ENCODE assay signal across 8 mouse cellular contexts in the genomic region with DNA sequence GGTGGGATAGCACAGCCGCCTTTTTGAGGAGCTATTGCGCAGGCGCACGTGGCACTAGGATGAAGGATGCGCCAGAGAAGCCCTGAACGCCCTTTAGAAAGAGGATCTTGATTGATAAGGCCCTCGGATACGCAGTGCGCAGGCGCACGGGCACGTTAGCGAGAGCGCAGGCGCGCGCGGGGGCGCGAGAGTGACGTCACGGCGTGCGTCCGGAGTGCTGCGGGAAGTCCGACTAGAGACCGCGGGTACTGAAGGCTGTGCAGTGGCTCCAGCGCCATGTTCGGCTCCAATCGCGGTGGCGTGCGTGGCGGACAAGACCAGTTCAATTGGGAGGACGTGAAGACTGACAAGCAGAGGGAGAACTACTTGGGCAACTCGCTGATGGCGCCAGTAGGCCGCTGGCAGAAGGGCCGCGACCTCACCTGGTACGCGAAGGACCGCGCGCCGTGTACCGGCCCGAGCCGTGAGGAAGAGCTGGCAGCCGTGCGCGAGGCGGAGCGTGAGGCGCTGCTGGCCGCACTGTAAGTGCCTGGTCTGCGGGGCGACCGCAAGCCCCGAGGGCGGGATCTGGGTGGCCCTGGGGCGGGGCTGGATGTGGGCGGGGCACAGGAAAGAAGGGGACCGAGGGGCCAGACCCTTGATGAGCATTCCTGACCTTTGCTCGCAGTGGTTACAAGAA. TPM values are rescaled to one million over a fixed set of nuclear protein-coding genes. Genes with fewer than 3 reads are reported as not detected.
A peak's percentile ranks its signal among the peaks of the same experiment; 100 is the strongest.
DNase-seq lines count a peak whose midpoint lies in the region; ATAC-seq and TF ChIP-seq lines count a peak whose summit lies in the region.

A gene (plus strand): TSS at position 169 of the 679 bp plus-strand sequence.

- peak within 1 kb of the TSS; percentile 80 for H3K4me3 ChIP-seq in C2C12 (ENCODE audit: insufficient read depth, poor library complexity, severe bottlenecking)
- peak within 1 kb of the TSS; percentile 90 for H3K4me3 ChIP-seq in heart, embryonic 10.5 days
- H3K4me3 ChIP-seq in kidney, embryonic 15.5 days (replicated peaks) = peak within 1 kb of the TSS; percentile 88
- peak within 1 kb of the TSS; percentile 78 for H3K4me3 ChIP-seq in limb, embryonic 15.5 days
- peak within 1 kb of the TSS; percentile 92 for H3K4me3 ChIP-seq in midbrain, postnatal 0 days (ENCODE audit: low read depth, low read length)

- peaks cover 13% of the 10 kb centered on the region for H3K79me3 ChIP-seq in C2C12 (ENCODE audit: low read depth)

- TF ChIP-seq POLR2A in brain, embryonic 14.5 days (IDR thresholded peaks at IDR 0.05; ENCODE audit: borderline replicate concordance, extremely low read depth, insufficient read depth, insufficient read length, poor library complexity, severe bottlenecking) = peak; percentile 67; the same call in 1 of the 2 replicates

- peak within 1 kb of the TSS; percentile 67 for H3ac ChIP-seq in C2C12 (ENCODE audit: control insufficient read depth, insufficient read length, low read depth)

- no peaks in the 10 kb centered on the region for H3K9me3 ChIP-seq in heart, embryonic 10.5 days
- no peaks in the 10 kb centered on the region for H3K9me3 ChIP-seq in kidney, embryonic 15.5 days (replicated peaks)
- H3K9me3 ChIP-seq in limb, embryonic 15.5 days = no peaks in the 10 kb centered on the region
- H3K9me3 ChIP-seq in midbrain, postnatal 0 days (ENCODE audit: low read length) = no peaks in the 10 kb centered on the region

- TF ChIP-seq CTCF in C2C12 (IDR thresholded peaks at IDR 0.05; ENCODE audit: control insufficient read depth, insufficient read depth, insufficient read length) = no peak
- no peak for TF ChIP-seq CTCF in brain, embryonic 14.5 days (IDR thresholded peaks at IDR 0.05; ENCODE audit: borderline replicate concordance, extremely low read depth, insufficient read depth, insufficient read length)
- no peak for TF ChIP-seq CTCF in midbrain, postnatal 0 days (IDR thresholded peaks at IDR 0.05)

- H3K4me2 ChIP-seq in kidney, embryonic 15.5 days = peak within 1 kb of the TSS; percentile 91
- peak within 1 kb of the TSS; percentile 76 for H3K4me2 ChIP-seq in limb, embryonic 15.5 days
- H3K4me2 ChIP-seq in midbrain, postnatal 0 days (ENCODE audit: low read depth, low read length, poor library complexity, severe bottlenecking) = peak within 1 kb of the TSS; percentile 88

- peaks cover 19% of the 10 kb centered on the region for H3K4me1 ChIP-seq in heart, embryonic 10.5 days
- H3K4me1 ChIP-seq in kidney, embryonic 15.5 days = peaks cover 23% of the 10 kb centered on the region
- H3K4me1 ChIP-seq in limb, embryonic 15.5 days = peaks cover 24% of the 10 kb centered on the region
- H3K4me1 ChIP-seq in midbrain, postnatal 0 days (ENCODE audit: insufficient read depth, low read length) = no peaks in the 10 kb centered on the region

- peaks cover 56% of the 10 kb centered on the region for H3K36me3 ChIP-seq in C2C12 (ENCODE audit: control insufficient read depth, insufficient read depth)
- H3K36me3 ChIP-seq in heart, embryonic 10.5 days = peaks cover 76% of the 10 kb centered on the region
- H3K36me3 ChIP-seq in kidney, embryonic 15.5 days = peaks cover 75% of the 10 kb centered on the region
- H3K36me3 ChIP-seq in limb, embryonic 15.5 days = peaks cover 67% of the 10 kb centered on the region
- peaks cover 26% of the 10 kb centered on the region for H3K36me3 ChIP-seq in midbrain, postnatal 0 days (ENCODE audit: insufficient read depth, low read length)

- no peaks in the 10 kb centered on the region for H3K27me3 ChIP-seq in C2C12 (ENCODE audit: control insufficient read depth, insufficient read depth, insufficient read length)
- no peaks in the 10 kb centered on the region for H3K27me3 ChIP-seq in heart, embryonic 10.5 days (ENCODE audit: insufficient read depth, poor library complexity, severe bottlenecking)
- no peaks in the 10 kb centered on the region for H3K27me3 ChIP-seq in kidney, embryonic 15.5 days
- H3K27me3 ChIP-seq in limb, embryonic 15.5 days = no peaks in the 10 kb centered on the region
- no peaks in the 10 kb centered on the region for H3K27me3 ChIP-seq in midbrain, postnatal 0 days (ENCODE audit: insufficient read depth, low read length)

- peak within 1 kb of the TSS; percentile 95 for H3K27ac ChIP-seq in heart, embryonic 10.5 days
- H3K27ac ChIP-seq in kidney, embryonic 15.5 days = peak within 1 kb of the TSS; percentile 98
- peak within 1 kb of the TSS; percentile 93 for H3K27ac ChIP-seq in limb, embryonic 15.5 days
- peak within 1 kb of the TSS; percentile 92 for H3K27ac ChIP-seq in midbrain, postnatal 0 days (ENCODE audit: low read depth, low read length)

- peak; percentile 87 for ATAC-seq in erythroblast, adult 5-6 weeks (replicated peaks; ENCODE audit: low FRiP score, poor library complexity, severe bottlenecking)
- ATAC-seq in kidney, embryonic 15.5 days (replicated peaks; ENCODE audit: low FRiP score) = peak; percentile 81
- peak; percentile 80 for ATAC-seq in limb, embryonic 15.5 days (ENCODE audit: insufficient number of reproducible peaks, low FRiP score, low TSS enrichment, low read depth)
- peak; percentile 90 for ATAC-seq in midbrain, postnatal 0 days (ENCODE audit: low FRiP score)

- under 1% methylated on average over 66 of the region's 67 CpGs for WGBS in heart, embryonic 10.5 days
- under 1% methylated on average over 67 of the region's 67 CpGs for WGBS in kidney, embryonic 15.5 days
- under 1% methylated on average over 60 of the region's 67 CpGs for WGBS in limb, embryonic 15.5 days
- under 1% methylated on average over 66 of the region's 67 CpGs for WGBS in midbrain, postnatal 0 days

- DNase-seq in brain, embryonic 14.5 days (ENCODE audit: low read depth) = peak; percentile 99
- DNase-seq in heart, embryonic 10.5 days (ENCODE audit: low spot score) = peak; percentile 97
- DNase-seq in midbrain, postnatal 0 days (ENCODE audit: low spot score) = peak; percentile 97
- peak; percentile 90 to 93 for DNase-seq in spleen, postnatal 10 days (ENCODE audit: low spot score in 2 of 2)

- H3K9ac ChIP-seq in kidney, embryonic 15.5 days = peak within 1 kb of the TSS; percentile 91
- H3K9ac ChIP-seq in limb, embryonic 15.5 days = peak within 1 kb of the TSS; percentile 75
- H3K9ac ChIP-seq in midbrain, postnatal 0 days (replicated peaks; ENCODE audit: low read length, poor library complexity, severe bottlenecking) = peak within 1 kb of the TSS; percentile 91

- peaks cover 50% of the 10 kb centered on the region for H3K79me2 ChIP-seq in C2C12 (ENCODE audit: control insufficient read depth, insufficient read depth)

TF ChIP-seq in C2C12, 6 proteins besides CTCF, POLR2A, EP300 and RAD21:
- TF ChIP-seq MAX (IDR thresholded peaks at IDR 0.05) = peak; percentile 12
- no peak for TF ChIP-seq CEBPB (IDR thresholded peaks at IDR 0.05; ENCODE audit: low read depth)
- TF ChIP-seq FOSL1 (IDR thresholded peaks at IDR 0.05; ENCODE audit: insufficient read depth, low read length, poor library complexity, severe bottlenecking) = no peak

RNA-seq across cellular contexts. Expression of the gene that starts here (rescaled TPM):
- 17.8 TPM for polyA plus RNA-seq in C2C12 (2012; fragmentation: generic; extraction: Trizol)
- polyA plus RNA-seq in brain, embryonic 14.5 days (2012; rRNA removed) = 32.4 and 37.2 TPM in 2 replicates
- 0.77 and 6.9 TPM in 2 replicates for total RNA-seq in erythroblast, adult 5-6 weeks (2015; ENCODE audit: low replicate concordance)
- 4.4 and 8.2 TPM in 2 replicates for total RNA-seq in erythroblast, adult 5-6 weeks (2017; ENCODE audit: low replicate concordance)
- 28.7 and 30.9 TPM in 2 replicates for polyA plus RNA-seq in heart, embryonic 10.5 days (2016; fragmentation: Nextera tagmentation; extraction: Ambion mirVana)
- polyA plus RNA-seq in kidney, embryonic 15.5 days (2015; fragmentation: Nextera tagmentation; extraction: Ambion mirVana) = 32.5 and 36.4 TPM in 2 replicates
- 25.2 and 29.5 TPM in 2 replicates for polyA plus RNA-seq in limb, embryonic 15.5 days (2015; fragmentation: Nextera tagmentation; extraction: Ambion mirVana)
- total RNA-seq in midbrain, postnatal 0 days (2014; rRNA removed) = 7.0 and 7.3 TPM in 2 replicates
- polyA plus RNA-seq in midbrain, postnatal 0 days (2015; fragmentation: Nextera tagmentation; extraction: Ambion mirVana) = 25.5 and 28.3 TPM in 2 replicates

Comparison
In these comparisons a context has a peak if more than half of its experiments do, and no peak if none do; other contexts are left out.
1. Peak in every context shown above with its lines: DNase-seq, ATAC-seq, H3K4me3 ChIP-seq and H3K27ac ChIP-seq.